Mouse (Mus musculus): ENCODE measurements at regions not wholly inside any gene's neighbourhood (a gene's known extent, or its start where the extent isn't known, plus 50 kb on each side); places are given as distances from the start of the nearest gene placed in this dataset.
A peak's percentile ranks its signal among the peaks of the same experiment; 100 is the strongest.

DNA sequence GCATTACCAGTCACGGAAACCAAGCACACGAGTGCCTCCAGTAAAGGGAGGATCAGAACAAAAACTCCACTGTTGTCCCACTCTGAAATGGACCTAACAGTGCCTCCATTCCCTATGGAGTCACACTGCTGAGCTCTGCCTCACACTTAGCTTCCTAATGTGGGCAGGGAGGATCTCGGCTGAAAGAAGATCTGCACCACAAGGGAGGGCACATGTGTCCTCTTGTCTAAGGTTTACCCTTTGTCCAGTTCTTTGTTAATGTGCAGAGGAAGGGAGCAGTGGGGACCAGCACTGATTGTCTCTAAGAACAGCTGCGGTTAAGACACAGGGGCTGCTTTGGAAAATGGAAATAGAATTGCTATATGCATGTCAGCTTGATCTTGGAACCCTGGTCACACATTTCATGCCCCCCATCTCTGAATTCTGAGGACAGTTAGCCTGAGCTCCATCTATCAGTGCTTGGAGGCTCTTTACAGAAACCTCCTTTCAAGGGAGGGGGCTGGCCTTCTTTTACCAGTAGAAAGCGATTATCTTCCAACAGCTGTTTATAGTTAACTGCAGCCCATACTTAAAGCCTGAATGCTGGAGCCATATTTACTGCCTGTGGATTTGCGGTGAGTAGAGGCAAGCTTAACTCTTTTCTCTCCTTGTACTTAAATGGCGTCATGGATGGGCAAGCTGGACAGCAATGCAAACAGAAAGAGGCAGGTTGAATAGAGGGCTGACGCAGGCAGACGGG, 485.5 kb upstream of the Cdh11 start:
- no peak for DNase-seq (ENCODE audit: low read depth, low spot score)

DNA sequence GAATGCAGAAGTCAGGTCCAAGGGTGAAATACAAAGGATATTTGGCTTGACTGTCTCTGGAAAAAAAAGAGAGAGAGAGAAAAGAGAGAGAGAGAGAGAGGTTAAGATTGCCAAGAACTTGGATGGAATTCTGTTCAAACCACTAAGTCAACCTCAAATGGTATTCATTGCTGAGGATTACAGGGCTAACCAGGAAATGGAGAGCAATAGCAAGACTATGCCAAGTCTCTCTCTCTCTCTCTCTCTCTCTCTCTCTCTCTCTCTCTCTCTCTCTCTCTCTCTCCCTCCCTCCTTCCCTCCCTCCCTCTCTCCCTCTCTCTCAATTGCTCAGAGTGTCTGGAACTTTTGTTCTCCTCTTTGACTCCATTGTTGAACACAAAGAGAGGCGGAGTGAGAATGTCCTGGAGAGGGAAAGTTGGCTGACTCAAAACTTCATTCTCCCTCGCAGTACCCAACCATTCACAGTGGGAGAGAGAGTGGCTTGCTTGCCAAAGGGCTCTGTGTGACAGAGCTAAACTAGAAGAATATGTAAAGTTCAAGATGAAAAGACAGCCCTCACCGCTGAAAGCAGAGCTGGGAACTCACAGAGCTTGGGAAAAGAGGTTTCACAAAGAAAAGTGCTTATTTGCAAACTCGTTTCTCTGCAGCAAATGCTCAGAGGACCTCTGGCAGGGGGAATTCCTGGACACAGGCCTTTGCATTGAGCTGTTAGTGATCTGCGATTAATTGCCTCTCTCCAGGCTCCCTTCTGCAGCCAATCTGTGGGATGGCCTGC, 487.1 kb upstream of the Cdh11 start:
- no peak for DNase-seq (ENCODE audit: low read depth, low spot score)

DNA sequence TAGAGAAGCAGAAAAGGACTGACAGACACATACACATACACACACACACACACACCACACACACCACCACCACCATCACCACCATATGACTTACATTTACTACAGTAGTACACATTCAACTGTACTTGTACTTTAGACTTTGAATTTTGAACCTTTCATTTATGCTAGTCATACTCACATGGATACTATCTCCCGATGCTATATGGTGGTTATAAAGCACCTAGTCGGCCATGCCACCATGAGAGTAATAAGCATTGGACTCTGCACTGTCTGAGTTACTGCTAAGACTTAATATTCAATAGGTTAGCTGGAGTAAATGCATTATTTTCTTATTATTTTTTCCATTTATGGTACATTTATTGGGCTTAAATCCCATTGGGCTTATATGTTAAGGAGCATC, 488.0 kb upstream of the Cdh11 start:
- DNase-seq (ENCODE audit: low read depth, low spot score), result no peak

DNA sequence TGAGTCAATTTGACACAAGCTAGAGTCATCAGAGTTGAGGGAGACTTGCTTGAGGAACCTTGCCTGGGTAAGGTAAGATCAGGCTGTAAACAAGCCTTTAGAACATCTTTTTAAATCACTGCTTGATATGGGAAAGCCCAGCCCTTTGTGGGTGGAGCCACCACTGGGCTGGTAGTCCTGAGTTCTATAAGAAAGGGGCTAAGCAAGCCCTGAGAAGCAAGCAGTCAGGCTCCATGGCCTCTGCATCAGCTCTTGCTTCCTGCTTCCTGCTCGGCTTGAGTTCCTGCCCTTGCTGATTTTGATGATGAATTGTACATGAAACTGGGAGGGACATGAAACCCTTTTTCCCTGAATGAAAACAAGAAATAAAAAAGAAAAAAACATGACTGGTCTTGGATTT, 496.4 kb upstream of the Cdh11 start:
- no peak for DNase-seq (ENCODE audit: low read depth, low spot score)

DNA sequence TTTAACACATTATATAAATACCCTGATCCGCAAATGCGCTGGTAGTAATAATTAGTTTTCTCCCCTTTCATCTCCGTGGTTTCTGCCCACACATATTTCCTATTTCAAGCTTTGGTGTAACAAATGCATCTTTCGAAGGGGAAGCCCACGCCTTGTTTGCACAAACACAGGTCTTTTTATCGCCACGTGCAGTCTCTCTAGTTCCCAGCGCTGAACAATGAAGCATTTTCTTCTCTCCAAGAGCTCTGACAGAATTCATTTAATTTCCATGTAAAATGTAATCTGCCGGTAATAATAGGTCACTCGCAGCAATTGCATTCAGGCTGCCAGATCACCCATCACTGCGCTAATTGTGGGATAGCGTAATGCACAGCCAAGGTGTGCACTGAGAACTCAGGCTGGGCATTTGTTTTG, 503.1 kb upstream of the Cdh11 start:
- DNase-seq (ENCODE audit: low read depth, low spot score), result peak; percentile 56

DNA sequence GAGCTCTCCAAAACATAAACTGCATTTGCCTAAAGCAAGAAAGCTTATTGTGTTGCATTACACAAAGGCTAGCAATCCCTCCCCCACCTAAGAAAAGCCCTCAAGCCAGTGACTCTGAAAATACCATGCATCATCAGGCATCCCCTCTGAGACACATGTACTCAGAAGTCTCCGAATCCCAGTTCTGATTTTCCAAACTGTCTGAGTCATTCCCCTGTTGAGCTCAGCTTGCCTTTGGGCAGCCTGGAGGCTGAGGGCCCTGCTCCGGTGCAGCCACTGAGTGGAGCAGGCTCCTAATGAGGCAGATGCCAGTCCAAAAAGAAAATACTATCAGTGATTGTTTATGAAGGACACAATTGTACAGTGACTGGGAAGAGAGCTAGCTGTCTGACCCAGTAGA, 507.5 kb upstream of the Cdh11 start:
- no peak for DNase-seq (ENCODE audit: low read depth, low spot score)

DNA sequence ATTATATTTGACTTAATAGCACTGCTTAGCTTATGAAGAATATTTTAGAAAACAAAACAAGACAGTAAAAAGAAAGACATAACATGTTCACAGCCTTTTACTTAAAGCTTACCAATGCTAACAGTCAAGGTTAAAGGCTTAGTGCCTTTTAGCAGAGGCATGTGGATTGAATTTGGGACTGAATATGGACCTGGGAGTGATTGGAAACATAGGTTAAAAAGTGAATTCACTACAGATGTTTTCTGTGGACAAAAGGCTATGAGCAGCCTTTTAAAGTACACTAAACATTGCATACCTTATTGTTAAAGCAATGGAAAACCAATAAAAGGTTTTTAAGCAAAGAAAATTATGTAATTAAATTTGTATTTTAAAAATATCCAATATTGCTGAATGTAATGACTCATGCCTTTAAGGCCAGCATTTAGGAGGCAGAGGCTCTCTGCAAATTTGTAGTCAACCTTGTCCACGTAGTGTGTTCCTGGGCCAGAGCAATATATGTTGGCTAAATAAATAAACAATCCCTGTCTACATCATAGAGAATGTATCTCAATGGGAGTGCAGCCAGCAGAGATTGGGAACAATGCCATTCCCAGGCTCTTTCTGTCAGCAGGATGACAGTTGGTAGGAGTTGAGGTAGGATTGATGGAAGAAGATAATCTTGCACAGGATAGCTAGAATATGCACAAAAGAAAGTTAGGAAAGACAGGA, 521.2 kb upstream of the Cdh11 start:
- no peak for DNase-seq (ENCODE audit: low read depth, low spot score)

DNA sequence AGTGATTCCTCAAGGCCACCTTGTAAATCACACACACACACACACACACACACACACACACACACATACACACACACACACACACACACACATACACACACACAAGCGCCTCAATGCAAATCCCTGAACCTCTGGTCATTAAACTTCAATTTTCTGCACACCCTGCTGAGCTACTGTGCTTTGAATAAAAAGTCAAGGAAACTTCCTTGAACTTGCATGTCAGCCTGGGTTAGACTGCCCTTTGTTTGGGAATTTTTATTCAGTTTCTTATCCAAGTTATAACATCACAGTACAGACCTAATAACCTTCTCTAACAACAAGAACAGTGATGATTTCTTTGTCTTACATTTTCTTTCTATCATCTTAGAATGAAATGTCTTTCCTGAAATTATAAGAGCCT, 528.1 kb upstream of the Cdh11 start:
- DNase-seq (ENCODE audit: low read depth, low spot score), result no peak

DNA sequence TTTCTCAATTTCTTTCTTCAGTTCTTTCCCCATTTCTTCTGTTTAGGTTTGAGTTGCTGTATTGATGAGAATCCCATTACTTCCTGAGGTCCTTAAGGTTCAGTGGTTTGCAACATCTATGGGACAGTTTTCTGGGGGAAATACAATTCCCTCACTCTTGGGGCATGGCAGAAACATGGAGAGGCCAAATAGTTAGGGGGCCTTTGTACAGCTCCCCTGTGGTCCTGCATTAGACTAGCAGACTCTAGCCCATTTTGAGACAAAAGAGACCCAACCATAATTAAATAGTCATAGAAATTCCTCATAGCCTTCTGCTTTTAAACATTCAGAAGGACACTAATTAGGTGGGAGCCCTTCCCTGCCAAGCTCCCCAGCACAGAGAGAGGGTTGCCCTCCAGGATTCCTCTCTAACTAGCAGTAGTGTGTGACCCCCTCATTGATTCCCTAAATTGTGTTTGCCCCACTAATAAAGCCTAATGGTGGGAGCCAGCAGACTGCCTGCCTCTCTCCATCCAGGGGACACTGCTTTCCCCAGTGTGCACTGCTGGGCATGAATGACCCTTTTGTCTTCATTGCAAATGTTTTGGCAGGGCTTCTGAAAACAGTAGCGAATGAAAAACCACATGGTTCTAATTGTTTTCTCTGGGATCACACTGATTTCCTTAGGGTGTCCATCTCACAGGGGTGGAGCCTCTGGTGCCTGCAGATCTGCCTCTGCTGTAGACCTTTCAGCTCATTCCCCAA, 529.0 kb upstream of the Cdh11 start:
- peak; percentile 18 for DNase-seq (ENCODE audit: low read depth, low spot score)

DNA sequence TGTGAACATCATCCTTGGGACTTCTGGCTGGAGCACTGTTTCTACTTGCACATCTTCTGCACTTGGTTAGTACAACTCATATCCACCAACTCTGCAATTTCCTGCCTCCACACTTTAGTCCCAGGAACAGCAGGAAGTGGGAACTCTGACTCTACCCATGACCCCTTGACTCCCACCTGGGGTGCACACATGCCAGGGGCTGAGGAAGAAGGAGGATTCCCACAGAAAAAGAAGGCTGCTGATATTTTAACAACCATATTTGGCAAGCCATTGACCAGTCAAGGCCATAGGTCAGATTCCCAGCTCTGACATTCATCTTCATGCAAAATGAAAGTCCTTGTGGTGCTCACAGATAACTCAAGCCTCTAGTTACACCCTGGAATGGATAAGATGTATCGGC, 530.3 kb upstream of the Cdh11 start:
- no peak for DNase-seq (ENCODE audit: low read depth, low spot score)

DNA sequence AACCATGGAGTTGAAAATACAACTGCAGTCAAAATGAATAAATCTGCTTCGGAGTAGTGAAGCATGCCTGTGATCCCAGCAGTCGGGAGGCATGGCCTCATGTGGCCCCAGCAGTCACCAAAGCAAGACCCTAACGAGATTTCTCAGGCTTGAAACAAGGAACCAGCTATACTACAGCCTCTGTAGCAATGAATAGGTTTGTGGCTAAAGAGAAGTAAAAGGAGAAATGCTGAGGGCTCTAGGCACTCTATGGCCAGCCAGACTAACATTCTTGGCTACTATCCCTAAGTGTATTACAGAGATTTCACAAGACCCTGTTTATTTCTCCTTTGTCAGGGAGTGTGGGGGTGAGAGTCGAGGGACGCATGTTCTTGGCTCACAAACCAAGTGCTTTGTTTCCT, 531.2 kb upstream of the Cdh11 start:
- DNase-seq (ENCODE audit: low read depth, low spot score), result no peak

DNA sequence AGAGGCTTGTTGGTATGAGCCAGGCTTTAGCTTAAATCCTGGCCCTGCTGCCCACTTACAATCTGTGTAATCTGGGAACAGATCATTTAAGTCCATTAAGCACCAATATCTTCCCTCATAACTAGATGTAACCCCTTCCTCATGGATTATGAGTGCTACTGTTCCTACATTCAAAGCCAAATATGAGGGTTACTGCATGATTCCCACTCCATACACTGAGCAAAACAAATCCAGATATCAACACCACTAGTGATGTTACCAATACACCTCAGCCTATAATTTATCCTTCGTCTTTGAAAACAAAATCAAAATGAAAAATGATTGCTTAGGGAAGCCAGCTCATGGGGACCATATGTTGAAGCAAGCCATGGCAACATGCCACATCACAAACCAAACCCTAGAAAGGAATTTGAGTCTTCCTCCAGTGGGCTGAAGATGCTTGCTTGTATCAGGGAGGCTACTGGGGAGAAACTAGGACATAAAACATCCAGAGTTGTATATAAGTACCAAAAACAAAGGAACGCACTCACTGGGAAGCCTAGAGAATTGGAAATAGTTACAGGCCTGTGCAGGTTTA, 531.8 kb upstream of the Cdh11 start:
- DNase-seq (ENCODE audit: low read depth, low spot score), result no peak

DNA sequence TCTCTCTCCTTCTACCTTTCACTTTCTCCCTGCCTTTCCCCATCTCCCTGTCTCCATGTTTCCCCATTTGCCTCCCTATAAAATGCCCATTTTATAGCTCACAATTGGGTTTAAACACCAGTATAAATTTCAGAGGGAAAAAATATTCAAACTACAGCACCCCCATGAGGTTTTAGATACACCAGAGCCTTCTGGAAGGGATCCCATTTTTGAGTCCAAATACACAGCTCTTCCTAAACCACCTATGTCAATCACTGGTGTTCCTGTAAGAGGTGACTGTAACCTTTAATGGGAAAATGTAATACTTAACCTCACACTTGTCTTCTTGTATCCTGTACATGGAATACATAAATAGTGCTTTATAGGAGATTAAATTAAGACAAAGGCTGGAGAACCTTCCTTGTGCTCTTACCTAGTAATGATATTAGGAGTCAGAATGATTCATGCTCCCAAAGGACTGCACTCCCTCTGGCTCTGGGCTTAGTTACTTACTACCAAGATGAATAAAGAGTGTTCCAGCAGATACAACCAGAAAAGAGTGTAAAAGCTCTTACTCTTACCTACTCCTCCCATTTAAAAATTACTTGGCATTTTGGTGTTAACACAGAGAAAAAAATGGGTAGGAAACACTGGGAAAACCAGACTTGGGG, 538.7 kb upstream of the Cdh11 start:
- DNase-seq (ENCODE audit: low read depth, low spot score), result no peak

DNA sequence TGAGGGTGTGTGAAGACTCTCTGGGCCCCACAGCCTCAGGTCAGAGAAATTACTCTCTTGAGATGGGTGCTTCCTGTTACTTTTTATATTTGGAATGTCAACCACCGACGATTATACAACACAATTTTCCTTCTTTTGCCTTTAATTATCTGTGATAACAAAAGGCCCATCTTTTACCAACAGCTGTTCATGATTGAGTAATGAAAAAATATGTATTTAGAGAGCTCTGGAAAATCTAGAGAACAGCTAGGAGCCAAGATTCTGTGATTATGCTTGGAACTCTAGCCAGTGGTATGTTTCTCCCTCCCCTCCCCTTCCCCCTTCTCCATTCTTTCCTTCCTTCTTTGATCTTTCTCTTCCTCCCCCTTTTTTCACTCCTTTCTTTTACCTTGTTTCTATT, 546.0 kb upstream of the Cdh11 start:
- DNase-seq (ENCODE audit: low read depth, low spot score), result no peak

DNA sequence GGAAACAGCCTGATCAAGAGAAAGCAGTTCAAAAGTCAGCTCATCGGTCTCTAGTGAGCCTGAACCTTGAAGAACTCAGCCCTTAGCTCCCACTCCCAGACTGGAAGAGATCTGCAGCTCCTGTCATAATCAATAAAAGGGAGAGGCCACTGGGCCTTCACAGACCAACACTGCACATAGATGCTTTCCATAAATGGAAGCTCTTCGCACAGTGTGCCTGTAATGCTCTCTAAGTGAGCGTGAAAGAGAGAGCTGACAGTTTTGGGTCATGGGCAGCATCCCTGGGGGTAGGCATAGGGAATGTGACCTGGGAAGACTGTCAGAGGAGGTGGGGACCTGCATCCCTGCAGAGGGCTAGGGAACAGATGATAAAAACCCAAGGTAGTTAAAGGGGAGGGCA, 551.9 kb upstream of the Cdh11 start:
- DNase-seq (ENCODE audit: low read depth, low spot score), result no peak

DNA sequence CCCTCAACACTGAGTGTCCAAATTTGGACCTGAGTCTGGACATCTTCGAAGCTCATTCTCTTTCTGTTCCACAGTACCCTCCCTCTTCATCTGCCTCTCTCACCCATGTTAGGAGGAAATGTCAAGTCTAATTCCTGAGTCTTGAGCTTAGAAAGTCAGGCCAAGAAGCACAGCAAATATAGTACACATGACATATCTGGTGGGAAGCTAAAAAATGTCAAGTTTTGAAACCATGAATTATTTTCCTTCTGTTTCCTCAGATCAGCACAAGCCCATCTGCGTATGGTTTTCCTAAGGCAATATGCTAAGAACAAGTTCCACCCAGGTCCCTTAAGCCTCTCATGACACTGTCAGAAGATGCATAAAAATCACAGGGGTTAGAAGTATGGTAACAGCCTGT, 553.6 kb upstream of the Cdh11 start:
- peak; percentile 63 for DNase-seq (ENCODE audit: low read depth, low spot score)

DNA sequence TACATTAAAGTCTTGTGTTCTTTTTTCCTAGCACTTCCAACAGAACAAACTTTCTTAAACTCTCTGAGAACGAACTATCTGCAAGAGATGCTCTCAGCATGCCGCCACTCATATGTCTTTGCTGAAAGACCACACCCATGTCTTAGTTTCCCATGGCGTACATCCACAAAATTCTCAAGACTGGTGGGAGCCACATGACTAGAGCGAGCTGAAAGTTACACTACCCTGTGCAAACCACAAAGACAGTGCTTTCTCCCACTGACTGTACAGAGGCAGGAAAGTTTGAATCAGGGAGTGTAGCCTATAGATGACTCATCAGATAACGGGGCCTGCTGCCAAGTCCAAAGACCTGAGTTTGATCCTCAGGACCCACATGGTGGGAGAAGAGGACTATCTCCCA, 554.5 kb upstream of the Cdh11 start:
- no peak for DNase-seq (ENCODE audit: low read depth, low spot score)

DNA sequence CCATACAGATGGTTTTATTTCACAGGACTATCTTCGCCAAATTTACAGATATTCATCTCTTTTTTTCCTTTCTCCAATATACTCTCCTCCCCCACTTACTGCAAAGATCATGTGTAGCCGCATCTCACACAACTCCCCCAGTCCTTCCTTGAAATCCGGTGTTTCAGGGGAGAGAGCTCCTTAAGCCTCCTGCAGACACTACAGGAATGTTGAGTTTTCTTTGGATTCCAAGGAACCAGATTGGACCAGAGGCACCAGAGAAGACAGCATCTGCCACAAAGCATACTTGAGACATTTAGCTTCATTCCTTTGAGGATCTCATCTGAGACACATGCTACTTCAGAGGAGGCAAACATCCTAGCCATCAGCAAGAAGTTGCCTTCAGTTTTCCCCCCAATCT, 558.4 kb upstream of the Cdh11 start:
- peak; percentile 74 for DNase-seq (ENCODE audit: low read depth, low spot score)

DNA sequence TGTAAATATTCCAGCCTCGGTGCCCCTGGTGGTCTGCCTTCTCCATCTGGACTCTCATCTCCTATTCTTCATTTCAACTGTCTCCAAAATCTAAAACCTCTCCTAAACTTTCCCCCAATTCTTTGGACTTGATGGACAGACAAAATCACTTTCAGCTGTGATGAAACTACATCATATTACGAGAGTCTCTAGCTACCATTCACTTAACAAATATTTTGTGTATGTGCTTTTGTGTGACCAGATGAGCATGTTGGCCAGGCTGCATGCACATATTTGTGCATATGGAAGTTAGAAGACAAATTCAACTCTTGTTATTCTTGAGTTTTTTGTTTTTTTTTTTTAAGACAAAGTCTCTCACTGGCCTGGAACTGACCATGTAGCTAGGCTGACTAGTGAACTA, 559.4 kb upstream of the Cdh11 start:
- DNase-seq (ENCODE audit: low read depth, low spot score), result no peak

DNA sequence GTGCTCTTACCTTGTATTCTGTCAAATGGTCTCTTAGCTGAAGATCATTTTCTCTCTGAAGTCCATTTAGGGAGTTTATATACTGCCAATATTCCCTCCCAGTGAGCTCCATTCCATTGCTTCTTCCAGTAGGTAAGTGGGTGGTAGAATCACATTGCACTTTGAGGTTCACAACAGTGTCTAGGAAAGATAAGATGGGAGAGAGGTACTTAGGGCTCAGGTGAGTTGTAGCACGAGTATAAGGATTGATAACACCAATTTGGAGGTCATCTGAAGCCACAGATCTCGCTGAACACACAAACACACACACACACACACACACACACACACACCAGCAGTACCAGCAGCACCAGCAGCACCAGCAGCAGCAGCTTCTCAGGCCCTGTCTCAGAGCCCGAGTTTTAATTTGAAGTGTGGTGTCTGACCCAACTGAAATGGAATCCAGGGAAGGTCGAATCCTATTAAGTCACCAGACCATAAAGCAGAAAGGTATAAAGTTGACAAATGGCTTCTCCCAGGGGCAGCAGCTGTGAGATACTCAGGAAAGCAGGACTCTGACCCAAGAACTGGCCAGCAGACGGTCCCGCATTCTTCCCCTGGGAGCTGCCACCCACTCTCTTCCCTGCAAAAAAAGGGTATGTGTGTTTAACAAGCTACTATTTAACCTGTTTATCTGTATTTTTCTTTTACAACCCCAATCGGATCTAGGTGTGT, 561.9 kb upstream of the Cdh11 start:
- no peak for DNase-seq (ENCODE audit: low read depth, low spot score)

DNA sequence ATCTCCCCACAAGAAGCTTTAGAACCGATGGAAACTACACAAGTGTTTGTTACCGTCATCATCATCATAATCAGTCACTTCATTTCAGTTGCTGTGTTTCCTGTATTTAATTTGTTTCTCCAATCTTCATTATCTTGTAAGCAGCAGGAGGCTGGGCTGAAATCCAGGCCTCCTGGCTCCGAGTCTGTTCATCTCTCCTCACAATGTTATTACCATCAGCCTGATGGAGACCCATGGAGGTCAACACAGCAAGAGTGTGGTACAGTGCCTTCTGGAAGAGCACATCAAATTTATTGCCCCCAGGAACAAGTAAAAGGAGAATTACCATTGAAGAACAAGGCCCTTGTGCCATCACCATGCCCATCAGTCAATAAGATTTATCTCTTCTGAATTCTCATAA, 576.3 kb upstream of the Cdh11 start:
- no peak for DNase-seq (ENCODE audit: low read depth, low spot score)
